ENCODE assay signal across 9 mouse cellular contexts in genomic region chr6:136486801-136487553, GRCm38 (mm10). TPM values are rescaled to one million over a fixed set of nuclear protein-coding genes. Genes with fewer than 3 reads are reported as not detected.
DNase-seq lines count a peak whose midpoint lies in the region; ATAC-seq lines count a peak whose summit lies in the region.
"Had no signal": no experiment of that assay in that cellular context is flagged by ENCODE, and none has a peak within 500 bp of the region (broad histone marks: within the 10 kb centered on the region; RNA-seq: fewer than 3 reads in every experiment).

No protein-coding gene starts in this region.

- no peak overlapping the region for H3K27ac ChIP-seq in heart, embryonic 13.5 days (replicated peaks)
- peak overlapping the region; percentile 44; the same call in 1 of the 2 replicates for H3K27ac ChIP-seq in embryonic facial prominence, embryonic 10.5 days (replicated peaks)
- H3K27ac ChIP-seq in hindbrain, embryonic 16.5 days (ENCODE audit: low read depth, low read length) = no peak overlapping the region
- no peak overlapping the region for H3K27ac ChIP-seq in midbrain, embryonic 14.5 days (replicated peaks; ENCODE audit: low read depth, low read length)
- H3K27ac ChIP-seq: left cerebral cortex, adult 2 months had no signal

- ATAC-seq in heart, embryonic 13.5 days (ENCODE audit: extremely low read depth, insufficient number of reproducible peaks, low FRiP score, low TSS enrichment) = no peak
- ATAC-seq in hindbrain, embryonic 16.5 days = 0 out of 2 replicates have a peak, but pooled peaks have one; percentile 56
- peak; percentile 46; the same call in 1 of the 2 replicates for ATAC-seq in midbrain, embryonic 14.5 days (ENCODE audit: low FRiP score, low TSS enrichment)

- peaks cover 11% of the 10 kb centered on the region for H3K4me1 ChIP-seq in heart, embryonic 13.5 days
- peaks cover 10% of the 10 kb centered on the region for H3K4me1 ChIP-seq in embryonic facial prominence, embryonic 10.5 days
- H3K4me1 ChIP-seq in hindbrain, embryonic 16.5 days (ENCODE audit: control insufficient read depth, insufficient read depth, low read depth, low read length) = no peaks in the 10 kb centered on the region
- H3K4me1 ChIP-seq in midbrain, embryonic 14.5 days (ENCODE audit: control insufficient read depth, insufficient read depth, low read length) = no peaks in the 10 kb centered on the region

- intact Hi-C loops in heart, postnatal 36 days (cut with DNase I) = no loop called here

- H3K4me2 ChIP-seq in heart, embryonic 13.5 days = peak overlapping the region; percentile 61
- peak overlapping the region; percentile 48 for H3K4me2 ChIP-seq in hindbrain, embryonic 16.5 days (ENCODE audit: low read length)
- peak overlapping the region; percentile 45 for H3K4me2 ChIP-seq in midbrain, embryonic 14.5 days (ENCODE audit: low read length)

- DNase-seq in heart, postnatal 36 days = no peak
- DNase-seq in embryonic facial prominence, embryonic 10.5 days (ENCODE audit: low spot score) = peak; percentile 49
- peak; percentile 36 for DNase-seq in midbrain, embryonic 14.5 days
- DNase-seq in natural killer cell, adult 2 months (ENCODE audit: low spot score in 2 of 2) = no peak
- no peak for DNase-seq in left cerebral cortex, adult 9 months (ENCODE audit: low spot score in 2 of 2)
- no peak for DNase-seq in thymus, postnatal 4 days

- H3K4me3 ChIP-seq in heart, embryonic 13.5 days = peak overlapping the region; percentile 33
- peak overlapping the region; percentile 42 for H3K4me3 ChIP-seq in embryonic facial prominence, embryonic 10.5 days
- H3K4me3 ChIP-seq in hindbrain, embryonic 16.5 days (ENCODE audit: low read length) = peak overlapping the region; percentile 18; the same call in 1 of the 2 replicates
- H3K4me3 ChIP-seq in midbrain, embryonic 14.5 days (replicated peaks; ENCODE audit: low read depth, low read length) = no peak overlapping the region
- H3K4me3 ChIP-seq: left cerebral cortex, adult 2 months had no signal

- WGBS in heart, embryonic 13.5 days = 37% methylated on average over 36 of the region's 36 CpGs
- WGBS in embryonic facial prominence, embryonic 10.5 days = 48% methylated on average over 36 of the region's 36 CpGs
- 41% methylated on average over 36 of the region's 36 CpGs for WGBS in hindbrain, embryonic 16.5 days
- 53% methylated on average over 36 of the region's 36 CpGs for WGBS in midbrain, embryonic 14.5 days

- H3K9ac ChIP-seq in heart, embryonic 13.5 days = peak overlapping the region; percentile 50
- H3K9ac ChIP-seq in hindbrain, embryonic 16.5 days (ENCODE audit: low read depth, low read length) = peak overlapping the region; percentile 37; the same call in 1 of the 2 replicates
- no peak overlapping the region for H3K9ac ChIP-seq in midbrain, embryonic 14.5 days (replicated peaks; ENCODE audit: low read length)

- no peaks in the 10 kb centered on the region for H3K9me3 ChIP-seq in heart, embryonic 13.5 days
- H3K9me3 ChIP-seq in embryonic facial prominence, embryonic 10.5 days = no peaks in the 10 kb centered on the region
- no peaks in the 10 kb centered on the region; the same call in 1 of the 2 replicates for H3K9me3 ChIP-seq in hindbrain, embryonic 16.5 days (ENCODE audit: control insufficient read depth, low read length)
- H3K9me3 ChIP-seq in midbrain, embryonic 14.5 days (ENCODE audit: control insufficient read depth, low read length) = no peaks in the 10 kb centered on the region

- H3K27me3 ChIP-seq in heart, embryonic 13.5 days (replicated peaks) = no peaks in the 10 kb centered on the region
- H3K27me3 ChIP-seq in embryonic facial prominence, embryonic 10.5 days (replicated peaks; ENCODE audit: low read depth, poor library complexity, severe bottlenecking) = 0 out of 2 replicates have a peak, but pooled peaks cover 4% of the 10 kb centered on the region
- no peaks in the 10 kb centered on the region for H3K27me3 ChIP-seq in hindbrain, embryonic 16.5 days (replicated peaks; ENCODE audit: control insufficient read depth, insufficient read depth, low read length)
- no peaks in the 10 kb centered on the region for H3K27me3 ChIP-seq in midbrain, embryonic 14.5 days (ENCODE audit: control insufficient read depth, insufficient read depth, low read length)

- no peaks in the 10 kb centered on the region for H3K36me3 ChIP-seq in heart, embryonic 13.5 days
- H3K36me3 ChIP-seq in embryonic facial prominence, embryonic 10.5 days (replicated peaks) = no peaks in the 10 kb centered on the region
- no peaks in the 10 kb centered on the region for H3K36me3 ChIP-seq in hindbrain, embryonic 16.5 days (ENCODE audit: control insufficient read depth, insufficient read depth, low read length)
- no peaks in the 10 kb centered on the region for H3K36me3 ChIP-seq in midbrain, embryonic 14.5 days (ENCODE audit: control insufficient read depth, insufficient read depth, low read length)

RNA-seq across cellular contexts. Expression of gene Atf7ip, which starts 19.0 kb away (rescaled TPM):
- polyA plus RNA-seq in heart, embryonic 13.5 days (2015; fragmentation: Nextera tagmentation; extraction: Ambion mirVana) = 31.6 and 33.7 TPM in 2 replicates
- total RNA-seq in heart, postnatal 36 days (2021) = 10 to 100 TPM; 78.1 to 88.5 TPM
- polyA plus RNA-seq in embryonic facial prominence, embryonic 10.5 days (2016; fragmentation: Nextera tagmentation; extraction: Ambion mirVana) = 48.0 and 50.9 TPM in 2 replicates
- polyA plus RNA-seq in hindbrain, embryonic 16.5 days (2015; fragmentation: Nextera tagmentation; extraction: Ambion mirVana) = 30.4 and 33.9 TPM in 2 replicates
- 49.8 and 57.9 TPM in 2 replicates for polyA plus RNA-seq in midbrain, embryonic 14.5 days (2014; fragmentation: Nextera tagmentation; extraction: Ambion mirVana)

Comparison
In these comparisons a context has a peak if more than half of its experiments do, and no peak if none do; other contexts are left out.
1. DNase-seq: peak in embryonic facial prominence, embryonic 10.5 days (single experiment) and midbrain, embryonic 14.5 days (single experiment); none in heart, postnatal 36 days (0 of 2), natural killer cell, adult 2 months (0 of 2), left cerebral cortex, adult 9 months (0 of 2) and thymus, postnatal 4 days (single experiment).
2. Peak in every context shown above with its lines, with median percentiles within 50 percentile points of each other: H3K4me2 ChIP-seq.